Mouse (Mus musculus): ENCODE results near the gene Ociad1. TPM values are rescaled to one million over a fixed set of nuclear protein-coding genes. Genes with fewer than 3 reads are reported as not detected.

The Ociad1 gene
- 159 and 168 TPM in 2 replicates for polyA plus RNA-seq (2014; fragmentation: Nextera tagmentation; extraction: Ambion mirVana)

- H3K9me3 ChIP-seq (ENCODE audit: control insufficient read depth, low read length), result no peaks in the 10 kb centered on the region
- H3K9ac ChIP-seq (ENCODE audit: low read length), result peak within 1 kb of the TSS; percentile 85
- peaks cover 5% of the 10 kb centered on the region for H3K4me1 ChIP-seq (ENCODE audit: control insufficient read depth, insufficient read depth, low read length)
- DNase-seq (ENCODE audit: low spot score, missing footprints) (peak; percentile 99), ATAC-seq (ENCODE audit: low FRiP score) (peak; percentile 99)
- peak within 1 kb of the TSS; percentile 77 for H3K27ac ChIP-seq (ENCODE audit: low read depth, low read length)
- H3K4me3 ChIP-seq (ENCODE audit: low read depth, low read length), result peak within 1 kb of the TSS; percentile 70
- peak within 1 kb of the TSS; percentile 78 for H3K4me2 ChIP-seq
- under 1% methylated on average over 56 of the region's 58 CpGs for WGBS
- H3K36me3 ChIP-seq (ENCODE audit: control insufficient read depth, insufficient read depth, low read length), result no peaks in the 10 kb centered on the region
- no peaks in the 10 kb centered on the region for H3K27me3 ChIP-seq (ENCODE audit: control insufficient read depth, insufficient read depth, low read length)
These were observed at the start of gene Ociad1 for GRCm38 (mm10) chr5:73292502-73293457. Gene Ociad1 (plus strand): TSS chr5:73292784.

- no peak overlapping the region for H3K4me2 ChIP-seq
- peaks cover 2% of the 10 kb centered on the region; the same call in 1 of the 2 replicates for H3K4me1 ChIP-seq (ENCODE audit: control insufficient read depth, insufficient read depth, low read length)
- H3K27me3 ChIP-seq (ENCODE audit: control insufficient read depth, insufficient read depth, low read length), result no peaks in the 10 kb centered on the region
- H3K9me3 ChIP-seq (ENCODE audit: control insufficient read depth, low read length), result no peaks in the 10 kb centered on the region
- ATAC-seq (ENCODE audit: low FRiP score) (0 out of 2 replicates have a peak, but pooled peaks have one; percentile 30), DNase-seq (ENCODE audit: low spot score, missing footprints) (no peak)
- WGBS, result 86% methylated on average over 13 of the region's 13 CpGs
- no peak overlapping the region for H3K27ac ChIP-seq (ENCODE audit: low read depth, low read length)
- no peak overlapping the region for H3K4me3 ChIP-seq (ENCODE audit: low read depth, low read length)
- H3K9ac ChIP-seq (ENCODE audit: low read length), result no peak overlapping the region
- H3K36me3 ChIP-seq (ENCODE audit: control insufficient read depth, insufficient read depth, low read length), result no peaks in the 10 kb centered on the region
These were observed 48.2 kb upstream of the Ociad1 start for GRCm38 (mm10) chr5:73244403-73244802.

GRCm38 (mm10) chr5:73246414-73246813, 46.2 kb upstream of the Ociad1 start:
- Histone ChIP-seq H3K27ac (ENCODE audit: low read depth, low read length) (no peak overlapping the region), H3K4me3 (ENCODE audit: low read depth, low read length) (no peak overlapping the region), H3K4me2 (no peak overlapping the region), H3K9ac (ENCODE audit: low read length) (no peak overlapping the region), H3K36me3 (ENCODE audit: control insufficient read depth, insufficient read depth, low read length) (no peaks in the 10 kb centered on the region), H3K4me1 (ENCODE audit: control insufficient read depth, insufficient read depth, low read length) (peaks cover 2% of the 10 kb centered on the region; the same call in 1 of the 2 replicates), H3K27me3 (ENCODE audit: control insufficient read depth, insufficient read depth, low read length) (no peaks in the 10 kb centered on the region), H3K9me3 (ENCODE audit: control insufficient read depth, low read length) (no peaks in the 10 kb centered on the region)
- 96% methylated on average over 6 of the region's 6 CpGs for WGBS
- no peak for DNase-seq (ENCODE audit: low spot score, missing footprints)
- no peak for ATAC-seq (ENCODE audit: low FRiP score)

- Histone ChIP-seq H3K27me3 (ENCODE audit: control insufficient read depth, insufficient read depth, low read length) (no peaks in the 10 kb centered on the region), H3K27ac (ENCODE audit: low read depth, low read length) (no peak overlapping the region), H3K4me3 (ENCODE audit: low read depth, low read length) (no peak overlapping the region), H3K4me1 (ENCODE audit: control insufficient read depth, insufficient read depth, low read length) (peaks cover 2% of the 10 kb centered on the region; the same call in 1 of the 2 replicates), H3K9ac (ENCODE audit: low read length) (no peak overlapping the region), H3K9me3 (ENCODE audit: control insufficient read depth, low read length) (no peaks in the 10 kb centered on the region), H3K4me2 (no peak overlapping the region), H3K36me3 (ENCODE audit: control insufficient read depth, insufficient read depth, low read length) (no peaks in the 10 kb centered on the region)
- 86% methylated on average over 8 of the region's 8 CpGs for WGBS
- ATAC-seq (ENCODE audit: low FRiP score) (no peak), DNase-seq (ENCODE audit: low spot score, missing footprints) (no peak)
These were observed 44.4 kb upstream of the Ociad1 start for GRCm38 (mm10) chr5:73248211-73248610.

GRCm38 (mm10) chr5:73249341-73249740, 43.2 kb upstream of the Ociad1 start:
- H3K27ac ChIP-seq (ENCODE audit: low read depth, low read length), result no peak overlapping the region
- 93% methylated on average over 4 of the region's 4 CpGs for WGBS
- no peak overlapping the region for H3K4me3 ChIP-seq (ENCODE audit: low read depth, low read length)
- no peak for ATAC-seq (ENCODE audit: low FRiP score)
- no peak for DNase-seq (ENCODE audit: low spot score, missing footprints)
- peaks cover 5% of the 10 kb centered on the region for H3K4me1 ChIP-seq (ENCODE audit: control insufficient read depth, insufficient read depth, low read length)
- no peaks in the 10 kb centered on the region for H3K36me3 ChIP-seq (ENCODE audit: control insufficient read depth, insufficient read depth, low read length)
- no peak overlapping the region for H3K4me2 ChIP-seq
- H3K9ac ChIP-seq (ENCODE audit: low read length), result no peak overlapping the region
- H3K27me3 ChIP-seq (ENCODE audit: control insufficient read depth, insufficient read depth, low read length), result no peaks in the 10 kb centered on the region
- H3K9me3 ChIP-seq (ENCODE audit: control insufficient read depth, low read length), result no peaks in the 10 kb centered on the region

GRCm38 (mm10) chr5:73252739-73253138, 39.8 kb upstream of the Ociad1 start:
- H3K27me3 ChIP-seq (ENCODE audit: control insufficient read depth, insufficient read depth, low read length), result 0 out of 2 replicates have a peak, but pooled peaks cover 2% of the 10 kb centered on the region
- ATAC-seq (ENCODE audit: low FRiP score), result no peak
- no peaks in the 10 kb centered on the region for H3K36me3 ChIP-seq (ENCODE audit: control insufficient read depth, insufficient read depth, low read length)
- no peaks in the 10 kb centered on the region for H3K9me3 ChIP-seq (ENCODE audit: control insufficient read depth, low read length)
- no peak overlapping the region for H3K4me2 ChIP-seq
- peaks cover 8% of the 10 kb centered on the region for H3K4me1 ChIP-seq (ENCODE audit: control insufficient read depth, insufficient read depth, low read length)
- H3K4me3 ChIP-seq (ENCODE audit: low read depth, low read length), result no peak overlapping the region
- no peak overlapping the region for H3K27ac ChIP-seq (ENCODE audit: low read depth, low read length)
- DNase-seq (ENCODE audit: low spot score, missing footprints), result no peak
- H3K9ac ChIP-seq (ENCODE audit: low read length), result no peak overlapping the region

GRCm38 (mm10) chr5:73254660-73255059, 37.9 kb upstream of the Ociad1 start:
- H3K27me3 ChIP-seq (ENCODE audit: control insufficient read depth, insufficient read depth, low read length), result 0 out of 2 replicates have a peak, but pooled peaks cover 2% of the 10 kb centered on the region
- ATAC-seq (ENCODE audit: low FRiP score), result no peak
- H3K4me2 ChIP-seq, result peak overlapping the region; percentile 67
- WGBS, result 58% methylated on average over 5 of the region's 5 CpGs
- H3K4me1 ChIP-seq (ENCODE audit: control insufficient read depth, insufficient read depth, low read length), result peaks cover 8% of the 10 kb centered on the region
- H3K36me3 ChIP-seq (ENCODE audit: control insufficient read depth, insufficient read depth, low read length), result no peaks in the 10 kb centered on the region
- H3K4me3 ChIP-seq (ENCODE audit: low read depth, low read length), result peak overlapping the region; percentile 92
- peak overlapping the region; percentile 93 for H3K9ac ChIP-seq (ENCODE audit: low read length)
- no peak overlapping the region for H3K27ac ChIP-seq (ENCODE audit: low read depth, low read length)
- DNase-seq (ENCODE audit: low spot score, missing footprints), result no peak
- no peaks in the 10 kb centered on the region for H3K9me3 ChIP-seq (ENCODE audit: control insufficient read depth, low read length)

GRCm38 (mm10) chr5:73255321-73256251, 37.0 kb upstream of the Ociad1 start:
- Histone ChIP-seq H3K27ac (ENCODE audit: low read depth, low read length) (peak overlapping the region; percentile 94), H3K9me3 (ENCODE audit: control insufficient read depth, low read length) (no peaks in the 10 kb centered on the region), H3K4me2 (peak overlapping the region; percentile 67), H3K4me3 (ENCODE audit: low read depth, low read length) (peak overlapping the region; percentile 92), H3K36me3 (ENCODE audit: control insufficient read depth, insufficient read depth, low read length) (no peaks in the 10 kb centered on the region), H3K4me1 (ENCODE audit: control insufficient read depth, insufficient read depth, low read length) (peaks cover 8% of the 10 kb centered on the region), H3K9ac (ENCODE audit: low read length) (peak overlapping the region; percentile 93), H3K27me3 (ENCODE audit: control insufficient read depth, insufficient read depth, low read length) (0 out of 2 replicates have a peak, but pooled peaks cover 2% of the 10 kb centered on the region)
- ATAC-seq (ENCODE audit: low FRiP score), result peak; percentile 56
- WGBS, result under 1% methylated on average over 124 of the region's 129 CpGs
- peak; percentile 96 for DNase-seq (ENCODE audit: low spot score, missing footprints)

All from midbrain, embryonic 11.5 days (tissue).